ENCODE assay signal across 31 mouse cellular contexts in the genomic region with DNA sequence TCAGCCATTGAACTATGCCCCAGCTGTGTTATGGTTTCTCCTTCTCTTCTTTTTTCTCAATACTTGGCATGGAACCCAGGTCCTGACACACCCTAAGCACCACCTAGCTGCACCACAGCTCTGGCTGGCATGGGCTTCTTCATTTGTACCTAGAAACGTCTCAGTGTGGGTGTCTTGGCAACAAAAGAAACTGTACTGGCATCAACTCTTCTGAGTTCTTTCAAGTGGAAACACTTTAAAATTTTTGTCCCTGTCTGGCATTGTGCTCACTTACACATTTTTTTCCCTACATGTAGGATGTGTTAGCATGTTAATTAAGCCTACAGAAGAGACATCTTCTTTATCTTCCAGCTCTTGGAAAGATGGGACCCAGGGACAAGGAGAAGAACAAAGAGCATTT. TPM values are rescaled to one million over a fixed set of nuclear protein-coding genes. Genes with fewer than 3 reads are reported as not detected.
DNase-seq lines count a peak whose midpoint lies in the region; ATAC-seq lines count a peak whose summit lies in the region.
"Had no signal": no experiment of that assay in that cellular context is flagged by ENCODE, and none has a peak within 500 bp of the region (broad histone marks: within the 10 kb centered on the region; RNA-seq: fewer than 3 reads in every experiment).

No protein-coding gene starts in this region.

- no peaks in the 10 kb centered on the region for H3K27me3 ChIP-seq in kidney, embryonic 16.5 days (ENCODE audit: insufficient read depth, low read length)
- H3K27me3 ChIP-seq: embryonic facial prominence, embryonic 13.5 days; forebrain, embryonic 13.5 days had no signal

- no peaks in the 10 kb centered on the region for H3K36me3 ChIP-seq in kidney, embryonic 16.5 days (ENCODE audit: insufficient read depth, low read length)
- H3K36me3 ChIP-seq: embryonic facial prominence, embryonic 10.5 days; embryonic facial prominence, embryonic 13.5 days; heart, embryonic 10.5 days had no signal

- no peak overlapping the region for H3K9ac ChIP-seq in kidney, embryonic 16.5 days (replicated peaks; ENCODE audit: low read length)
- H3K9ac ChIP-seq: embryonic facial prominence, embryonic 13.5 days; forebrain, embryonic 13.5 days; heart, embryonic 13.5 days; hindbrain, embryonic 14.5 days had no signal

- no peak overlapping the region for H3K4me2 ChIP-seq in kidney, embryonic 16.5 days (replicated peaks; ENCODE audit: low read depth, low read length)
- H3K4me2 ChIP-seq: embryonic facial prominence, embryonic 13.5 days; forebrain, embryonic 13.5 days; heart, embryonic 13.5 days; hindbrain, embryonic 14.5 days had no signal

- no peak overlapping the region for H3K27ac ChIP-seq in kidney, embryonic 16.5 days (ENCODE audit: low read length)
- H3K27ac ChIP-seq: embryonic facial prominence, embryonic 10.5 days; embryonic facial prominence, embryonic 13.5 days; forebrain, embryonic 13.5 days; heart, adult 2 months; heart, embryonic 10.5 days; heart, embryonic 13.5 days; hindbrain, embryonic 14.5 days; hindbrain, postnatal 0 days had no signal

- WGBS in kidney, embryonic 16.5 days: 74% methylated on average over 1 of the region's 1 CpGs

- intact Hi-C loops in left cerebral cortex, postnatal 10 days (cut with DNase I): no loop called here
- intact Hi-C loops in left cerebral cortex, postnatal 36 days (cut with DNase I): no loop called here

- no peaks in the 10 kb centered on the region for H3K4me1 ChIP-seq in kidney, embryonic 16.5 days (ENCODE audit: insufficient read depth, low read length)
- H3K4me1 ChIP-seq: embryonic facial prominence, embryonic 10.5 days; heart, embryonic 10.5 days; heart, embryonic 13.5 days had no signal

- no peak overlapping the region for H3K4me3 ChIP-seq in kidney, embryonic 16.5 days (ENCODE audit: low read length)
- H3K4me3 ChIP-seq: embryonic facial prominence, embryonic 10.5 days; embryonic facial prominence, embryonic 13.5 days; erythroblast, embryonic 14.5 days; forebrain, embryonic 13.5 days; heart, adult 2 months; heart, embryonic 10.5 days; heart, embryonic 13.5 days had no signal

- peak; percentile 28 to 61 for DNase-seq in frontal cortex, postnatal 36 days (ENCODE audit: low spot score in 2 of 2)
- DNase-seq in frontal cortex, postnatal 25 days (ENCODE audit: low spot score in 2 of 2): no peak
- peak; percentile 27 to 49 for DNase-seq in left cerebral cortex, adult 9 months (ENCODE audit: low spot score in 2 of 2)
- no peak for DNase-seq in left cerebral cortex, postnatal 10 days (ENCODE audit: extremely low spot score in 1 of 2, low spot score in 2 of 2)
- peak; percentile 71 for DNase-seq in brain, adult 2 months (ENCODE audit: low read depth, low spot score)
- peak; percentile 16 to 30 for DNase-seq in left cerebral cortex, postnatal 36 days (ENCODE audit: low spot score in 2 of 2)
- DNase-seq: adrenal gland, adult 2 months; adrenal gland, postnatal 14 days; cerebellum, adult 11-12 months; cerebellum, adult 8-10 months; cerebellum, postnatal 10 days; cerebellum, postnatal 36 days; embryo, embryonic 11 days; gastrocnemius, postnatal 10 days; gastrocnemius, postnatal 36 days; heart, adult 2 months; heart, postnatal 14 days; heart, postnatal 4 days had no signal

- no peaks in the 10 kb centered on the region for H3K9me3 ChIP-seq in kidney, embryonic 16.5 days (ENCODE audit: low read length)
- H3K9me3 ChIP-seq: embryonic facial prominence, embryonic 10.5 days; embryonic facial prominence, embryonic 13.5 days; forebrain, embryonic 13.5 days; heart, embryonic 10.5 days; heart, embryonic 13.5 days had no signal

- ATAC-seq in kidney, embryonic 16.5 days (ENCODE audit: low FRiP score, low TSS enrichment): no peak
- ATAC-seq: CD4-positive, CD25-positive, alpha-beta regulatory T cell, adult 4 months; forebrain, embryonic 13.5 days; forebrain, embryonic 16.5 days; hindbrain, postnatal 0 days; inflammation-experienced regulatory T-cells, adult 6 months had no signal

RNA-seq across cellular contexts. Expression of a gene that starts 37.0 kb away (rescaled TPM):
- 100 to 1,000 TPM; 190 to 200 TPM for total RNA-seq in left cerebral cortex, postnatal 10 days (2021)
- total RNA-seq in left cerebral cortex, postnatal 36 days (2021): 10 to 100 TPM; 78.4 to 85.3 TPM
- polyA plus RNA-seq in kidney, embryonic 16.5 days (2015; fragmentation: Nextera tagmentation; extraction: Ambion mirVana): 2.0 and 2.1 TPM in 2 replicates
- total RNA-seq: MEL had no signal
- polyA plus RNA-seq: erythroblast, embryonic 14.5 days had no signal

Comparison
In these comparisons a context has a peak if more than half of its experiments do, and no peak if none do; other contexts are left out.
1. DNase-seq: peak in frontal cortex, postnatal 36 days (2 of 2), left cerebral cortex, adult 9 months (2 of 2), brain, adult 2 months (single experiment) and left cerebral cortex, postnatal 36 days (2 of 2); none in frontal cortex, postnatal 25 days (0 of 2) and left cerebral cortex, postnatal 10 days (0 of 2).